Mouse (Mus musculus) lung, postnatal 36 days (tissue): ENCODE results near the gene Ssbp3.
A peak's percentile ranks its signal among the peaks of the same experiment; 100 is the strongest.

Experiments used
- DNase-seq: peaks from one replicate; pipeline ENCODE4 v3.0.0; 2022; ENCODE audit warnings: mixed read lengths

The Ssbp3 gene

GRCm38 (mm10) chr4:106910201-106911172 is at the start of gene Ssbp3:
Gene Ssbp3, plus strand, starts transcription at chr4:106910701.
- DNase-seq: peak; percentile 93

DNA sequence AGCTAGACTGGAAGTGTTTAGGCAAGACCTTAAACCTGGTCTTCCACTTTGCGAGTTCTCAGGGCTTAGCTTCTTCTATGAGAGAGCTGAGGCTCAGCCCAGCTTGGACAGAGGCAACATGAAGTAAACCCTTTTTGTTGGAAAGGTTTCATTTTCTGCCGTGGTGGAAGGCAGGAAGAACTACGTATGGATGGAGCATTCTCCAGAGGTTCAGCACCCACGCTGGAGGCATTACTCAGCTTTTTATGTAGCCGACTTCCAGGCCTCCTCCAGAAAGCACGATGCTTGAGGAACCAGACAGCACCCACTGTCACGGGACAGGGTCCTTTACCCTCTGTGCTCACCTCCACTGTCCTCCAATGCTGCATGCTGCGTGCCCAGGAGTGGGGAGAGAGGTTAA is 48.6 kb upstream of the Ssbp3 start:
- no peak for DNase-seq

- DNase-seq: peak; percentile 44
Measured at GRCm38 (mm10) chr4:106862317-106862716, 48.2 kb upstream of the Ssbp3 start.

DNA sequence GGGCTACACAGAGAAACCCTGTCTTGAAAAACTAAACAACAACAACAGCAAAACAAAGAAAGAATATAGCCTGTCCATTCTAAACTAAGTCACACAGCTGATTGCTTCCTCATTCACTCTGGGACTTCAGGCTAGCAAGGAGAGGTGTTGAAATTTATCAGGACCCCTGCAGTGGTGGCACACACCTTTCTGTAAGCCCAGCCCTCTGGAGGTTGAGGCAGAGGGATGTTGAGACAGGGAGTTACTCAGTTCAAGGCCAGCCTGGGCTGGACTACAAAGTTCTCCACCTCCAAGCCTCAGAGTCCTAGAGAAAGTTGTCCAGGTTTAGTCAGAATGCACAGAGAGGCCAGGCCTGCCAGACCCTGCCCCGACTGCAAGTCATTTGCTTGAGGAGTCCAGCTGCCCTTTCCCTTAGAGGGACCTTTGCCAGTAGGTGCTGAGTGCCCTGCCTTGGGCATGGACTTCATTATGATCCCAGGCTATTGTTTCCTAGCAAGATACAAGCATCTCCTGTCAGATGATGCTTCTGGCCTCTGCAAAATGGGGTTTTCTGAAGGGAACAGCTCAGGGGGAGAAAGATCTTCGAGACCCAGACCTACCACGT is 47.6 kb upstream of the Ssbp3 start:
- DNase-seq: no peak

- no peak for DNase-seq
Measured at GRCm38 (mm10) chr4:106865415-106866110, 44.9 kb upstream of the Ssbp3 start.

GRCm38 (mm10) chr4:106866381-106866780 is 44.1 kb upstream of the Ssbp3 start:
- no peak for DNase-seq

GRCm38 (mm10) chr4:106866845-106867244 is 43.7 kb upstream of the Ssbp3 start:
- DNase-seq: no peak

- no peak for DNase-seq
Measured at GRCm38 (mm10) chr4:106868737-106869438, 41.6 kb upstream of the Ssbp3 start.

- DNase-seq: no peak
Measured at GRCm38 (mm10) chr4:106869539-106869951, 41.0 kb upstream of the Ssbp3 start.

GRCm38 (mm10) chr4:106870556-106870955 is 39.9 kb upstream of the Ssbp3 start:
- DNase-seq: no peak

- DNase-seq: no peak
Measured at GRCm38 (mm10) chr4:106874501-106874900, 36.0 kb upstream of the Ssbp3 start.

DNA sequence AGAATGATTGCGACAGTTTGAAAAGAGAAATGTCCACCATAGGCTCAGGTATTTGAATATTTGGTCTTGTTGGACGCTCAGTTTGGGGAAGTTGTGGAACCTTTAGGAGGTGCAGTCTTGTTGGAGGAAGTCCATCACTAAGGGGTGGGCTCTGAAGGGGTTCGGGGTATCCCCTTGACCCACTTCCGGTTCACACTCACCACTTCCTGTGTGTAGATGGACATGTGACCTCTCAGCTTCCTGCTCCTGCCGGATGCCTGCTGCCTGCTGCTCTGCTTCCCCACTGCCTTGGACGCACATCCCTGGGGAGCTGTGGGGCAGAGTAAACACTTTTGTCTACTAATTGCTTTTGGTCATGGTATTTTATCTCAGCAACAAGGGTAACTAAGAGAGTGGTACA is 29.4 kb upstream of the Ssbp3 start:
- no peak for DNase-seq

- DNase-seq: no peak
Measured at GRCm38 (mm10) chr4:106883149-106883548, 27.4 kb upstream of the Ssbp3 start.

DNA sequence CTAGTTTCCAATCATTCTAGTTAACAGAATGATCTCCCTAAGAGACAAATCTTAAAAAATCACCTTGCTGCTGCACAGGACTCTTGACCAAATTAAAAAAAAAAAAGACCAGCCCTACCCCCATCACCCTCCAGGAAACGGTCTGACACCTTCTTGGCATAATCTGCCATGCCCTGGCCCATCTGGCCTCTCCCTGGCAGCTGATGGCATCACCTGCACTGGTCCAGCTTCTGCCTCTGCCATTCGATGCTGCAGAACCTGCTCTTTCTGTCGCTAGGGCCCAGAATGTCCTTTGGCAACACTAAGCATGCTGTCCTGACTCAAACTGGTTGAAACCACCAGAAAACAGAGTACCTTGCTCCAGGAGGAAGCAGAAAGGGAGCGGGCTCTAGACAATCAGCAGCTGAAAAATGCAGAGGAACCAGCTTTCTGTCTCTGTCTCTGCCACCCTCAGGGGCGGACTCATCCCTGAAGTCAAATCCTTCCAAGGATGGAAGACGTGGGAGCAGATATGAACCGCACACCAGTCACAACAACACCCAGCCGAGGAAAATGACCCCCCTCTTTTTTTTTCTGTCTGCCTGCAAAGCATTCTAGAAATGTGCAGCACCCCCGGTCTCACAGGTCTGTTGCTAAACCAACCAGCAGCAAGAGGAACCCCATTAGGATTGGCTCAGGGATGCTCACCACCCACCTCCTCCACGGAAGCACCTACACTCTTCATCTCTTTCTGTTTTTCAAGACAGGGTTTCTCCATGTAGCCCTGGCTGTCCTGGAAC is 24.0 kb upstream of the Ssbp3 start:
- no peak for DNase-seq

DNA sequence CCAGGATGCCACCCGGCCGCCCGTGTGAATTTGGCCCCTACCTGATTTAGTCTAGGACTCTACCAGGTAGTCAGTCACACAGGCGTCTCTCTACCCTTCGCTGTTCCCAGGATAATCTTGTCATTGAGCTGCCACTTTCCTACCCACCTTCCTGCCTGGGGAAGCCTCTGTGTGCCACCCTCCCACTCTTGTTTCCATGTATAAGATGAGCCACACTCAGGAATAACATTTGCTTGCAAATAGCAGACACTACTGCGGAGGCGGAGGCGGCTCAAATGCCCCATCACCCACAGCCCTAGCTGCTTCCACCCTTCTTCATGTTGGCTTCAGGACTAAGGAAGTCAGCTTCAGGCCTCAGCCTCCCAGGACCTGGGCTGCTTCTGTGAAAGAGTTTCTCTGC is 14.4 kb upstream of the Ssbp3 start:
- DNase-seq: no peak

GRCm38 (mm10) chr4:106898923-106899322 is 11.6 kb upstream of the Ssbp3 start:
- no peak for DNase-seq

DNA sequence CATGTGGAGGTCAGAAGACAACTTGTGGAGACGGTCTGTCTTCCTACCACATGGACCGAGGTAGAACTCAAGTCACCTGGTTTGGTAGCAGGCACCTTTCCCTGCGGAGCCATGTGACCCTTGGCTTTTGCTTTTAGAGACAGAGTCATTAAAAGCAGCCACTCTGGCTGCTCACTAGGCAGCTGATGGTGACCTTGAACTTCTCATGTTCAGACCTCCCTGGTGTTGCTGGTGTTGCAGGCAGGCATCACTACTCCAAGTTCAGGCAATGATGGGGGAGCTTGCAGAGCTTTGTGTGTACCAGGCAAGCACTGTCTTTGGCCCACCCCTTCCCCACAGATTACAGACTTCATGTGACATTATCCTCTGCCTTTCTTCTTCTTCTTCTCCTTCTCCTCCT is 11.0 kb upstream of the Ssbp3 start:
- DNase-seq: no peak

- DNase-seq: no peak
Measured at GRCm38 (mm10) chr4:106900718-106901117, 9.8 kb upstream of the Ssbp3 start.

DNA sequence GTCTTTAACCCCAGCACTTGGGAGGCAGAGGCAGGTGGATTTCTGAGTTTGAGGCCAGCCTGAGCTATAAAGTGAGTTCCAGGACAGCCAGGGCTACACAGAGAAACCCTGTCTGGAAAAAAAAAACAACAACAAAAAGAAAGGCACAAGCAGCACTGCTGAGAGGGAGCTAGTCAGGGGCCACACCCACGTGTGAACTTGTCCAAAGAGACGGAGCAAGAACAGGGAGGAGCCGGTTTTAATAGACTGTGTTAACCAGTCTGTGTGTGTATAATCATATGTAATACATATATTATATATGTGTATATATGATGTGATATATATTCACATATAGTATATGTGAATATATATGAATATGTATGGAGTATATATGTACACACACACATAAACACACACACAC is 8.9 kb upstream of the Ssbp3 start:
- no peak for DNase-seq

- no peak for DNase-seq
Measured at GRCm38 (mm10) chr4:106902157-106902556, 8.3 kb upstream of the Ssbp3 start.

GRCm38 (mm10) chr4:106905898-106906297 is 4.6 kb upstream of the Ssbp3 start:
- no peak for DNase-seq
